Mouse (Mus musculus) embryonic facial prominence, embryonic 14.5 days (tissue): ENCODE measurements around the gene Tmem184b. TPM values are rescaled to one million over a fixed set of nuclear protein-coding genes. Genes with fewer than 3 reads are reported as not detected.

Experiments used
- ATAC-seq: fragments of 200-750 bp; cut with Nextera tagmentation; 2 replicates; pipeline ENCODE4 v1.8.0; 2017; ENCODE audit warnings: low read depth, moderate number of reproducible peaks, moderate TSS enrichment
- DNase-seq: peaks from one replicate; pipeline ENCODE4 v3.0.0-alpha.2; 2015; ENCODE audit warnings: low spot score
- H3K27ac ChIP-seq: fragments of 300-500 bp; sonication (generic); replicated peaks from 2 replicates; pipeline ENCODE4 v1.5.1; 2014; ENCODE audit warnings: low read depth, mild to moderate bottlenecking, low read length, moderate library complexity
- H3K27me3 ChIP-seq: fragments of 300-500 bp; sonication (generic); replicated peaks from 2 replicates; pipeline ENCODE4 v1.6.1; 2014; ENCODE audit warnings: low read length; ENCODE audit not compliant: control insufficient read depth, insufficient read depth
- H3K36me3 ChIP-seq: fragments of 300-500 bp; sonication (generic); 2 replicates; pipeline ENCODE4 v1.6.1; 2014; ENCODE audit warnings: low read length, mixed read lengths; ENCODE audit not compliant: control insufficient read depth, insufficient read depth
- H3K4me1 ChIP-seq: fragments of 300-500 bp; sonication (generic); 2 replicates; pipeline ENCODE4 v1.6.1; 2014; ENCODE audit warnings: antibody characterized with exemption, low read length; ENCODE audit not compliant: control insufficient read depth, insufficient read depth
- H3K4me2 ChIP-seq: fragments of 300-500 bp; sonication (generic); 2 replicates; pipeline ENCODE4 v1.6.1; 2014; ENCODE audit warnings: low read depth, mild to moderate bottlenecking, low read length, moderate library complexity, mixed read lengths
- H3K4me3 ChIP-seq: fragments of 300-500 bp; sonication (generic); 2 replicates; pipeline ENCODE4 v1.5.1; 2014; ENCODE audit warnings: low read depth, mild to moderate bottlenecking, low read length
- H3K9ac ChIP-seq: fragments of 300-500 bp; sonication (generic); 2 replicates; pipeline ENCODE4 v1.6.1; 2014; ENCODE audit warnings: low read depth, mild to moderate bottlenecking, low read length, moderate library complexity, mixed read lengths
- H3K9me3 ChIP-seq: fragments of 300-500 bp; sonication (generic); 2 replicates; pipeline ENCODE4 v1.6.1; 2016; ENCODE audit warnings: low read length; ENCODE audit not compliant: control insufficient read depth
- WGBS: fragments of 180-500 bp; shearing (Covaris S2); extraction: QIAGEN DNeasy Blood & Tissue Kit; methylation state at CpG from one replicate; pipeline ENCODE4 v1.1.7; 2014; 5-methylcytosine and 5-hydroxymethylcytosine counted together
- polyA plus RNA-seq: library from polyadenylated mRNA; unstranded; fragments of >200 nt; fragmentation: Nextera tagmentation; extraction: Ambion mirVana; gene quantifications from 2 replicates; pipeline ENCODE4 v1.2.1, GENCODE M21; 2014

Gene Tmem184b
- polyA plus RNA-seq, 1 experiment from 2014 or later: 77.6 TPM

DNA sequence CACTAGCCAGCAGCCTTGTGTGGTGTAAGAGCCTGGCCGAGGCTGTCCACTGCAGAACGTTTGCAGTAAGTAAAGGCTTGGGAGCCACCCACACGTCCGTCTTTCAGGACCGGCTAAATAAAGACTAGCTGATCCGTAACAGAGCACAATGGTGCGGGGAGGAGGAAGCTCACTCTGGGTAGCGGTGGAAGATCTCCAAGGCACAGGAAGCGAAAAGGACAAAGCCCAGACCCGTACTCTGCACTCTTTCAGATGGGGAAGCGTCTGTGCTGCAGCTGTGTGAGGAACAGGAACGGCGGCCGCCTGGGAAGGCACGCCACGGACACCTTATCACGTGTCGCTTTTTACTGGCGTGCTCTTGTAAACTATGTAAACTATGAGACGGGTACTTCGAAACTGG lies 29.5 kb upstream of the Tmem184b start:
- Histone ChIP-seq H3K27ac (peak overlapping the region; percentile 68), H3K4me3 (no peak overlapping the region), H3K4me2 (no peak overlapping the region), H3K9me3 (no peaks in the 10 kb centered on the region), H3K27me3 (no peaks in the 10 kb centered on the region), H3K9ac (no peak overlapping the region), H3K36me3 (peaks cover 94% of the 10 kb centered on the region), H3K4me1 (0 out of 2 replicates have a peak, but pooled peaks cover 3% of the 10 kb centered on the region)
- WGBS: 52% methylated on average over 21 of the region's 21 CpGs
- ATAC-seq (peak; percentile 45; the same call in 1 of the 2 replicates), DNase-seq (peak; percentile 50)

DNA sequence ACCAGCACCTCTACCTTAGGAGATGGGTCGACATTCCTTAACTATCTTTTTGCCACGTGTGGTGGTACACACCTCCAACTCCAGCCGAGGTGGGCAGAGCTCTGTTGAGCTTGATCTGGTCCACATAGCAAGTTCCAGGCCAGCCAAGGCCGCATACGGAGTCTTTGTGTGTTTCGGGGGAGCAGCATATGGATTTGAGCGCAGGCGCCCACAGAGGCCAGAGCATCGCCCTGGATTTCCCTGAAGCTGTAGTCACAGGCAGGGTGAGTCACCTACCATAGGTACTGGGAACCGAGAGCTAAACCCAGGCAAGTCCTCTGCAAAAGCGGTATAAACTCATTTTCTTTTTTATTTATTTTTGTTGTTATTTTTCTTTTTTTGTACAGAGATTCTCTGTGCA lies 29.0 kb upstream of the Tmem184b start:
- H3K9ac ChIP-seq: no peak overlapping the region
- H3K27ac ChIP-seq: peak overlapping the region; percentile 68
- WGBS: 92% methylated on average over 11 of the region's 11 CpGs
- no peaks in the 10 kb centered on the region for H3K27me3 ChIP-seq
- no peak overlapping the region for H3K4me3 ChIP-seq
- no peaks in the 10 kb centered on the region for H3K9me3 ChIP-seq
- H3K4me2 ChIP-seq: no peak overlapping the region
- DNase-seq (no peak), ATAC-seq (no peak)
- H3K36me3 ChIP-seq: peaks cover 94% of the 10 kb centered on the region
- H3K4me1 ChIP-seq: 0 out of 2 replicates have a peak, but pooled peaks cover 3% of the 10 kb centered on the region

DNA sequence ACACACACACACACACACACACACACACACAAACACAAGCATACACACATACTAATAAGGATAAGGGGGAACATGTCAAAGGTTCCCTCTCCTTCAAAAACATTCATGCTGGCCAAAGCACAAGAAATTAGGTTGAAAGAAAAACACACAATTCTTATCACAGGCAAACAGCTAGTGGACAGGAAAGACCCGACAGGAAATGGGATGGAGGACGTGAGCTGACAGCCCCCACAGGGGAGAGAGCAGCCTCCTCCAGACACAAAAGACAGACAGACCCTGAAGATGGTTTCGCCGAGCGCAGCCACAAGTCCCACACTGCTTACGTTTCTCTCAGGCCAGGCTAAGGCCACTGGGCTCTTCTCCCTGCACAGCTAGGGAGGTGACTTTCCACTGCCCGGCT lies 28.6 kb upstream of the Tmem184b start:
- H3K9ac ChIP-seq: no peak overlapping the region
- no peak for ATAC-seq
- no peaks in the 10 kb centered on the region for H3K9me3 ChIP-seq
- H3K4me3 ChIP-seq: no peak overlapping the region
- no peaks in the 10 kb centered on the region for H3K27me3 ChIP-seq
- H3K27ac ChIP-seq: peak overlapping the region; percentile 68
- WGBS: 66% methylated on average over 7 of the region's 7 CpGs
- H3K4me2 ChIP-seq: no peak overlapping the region
- peaks cover 94% of the 10 kb centered on the region for H3K36me3 ChIP-seq
- 0 out of 2 replicates have a peak, but pooled peaks cover 3% of the 10 kb centered on the region for H3K4me1 ChIP-seq
- no peak for DNase-seq

DNA sequence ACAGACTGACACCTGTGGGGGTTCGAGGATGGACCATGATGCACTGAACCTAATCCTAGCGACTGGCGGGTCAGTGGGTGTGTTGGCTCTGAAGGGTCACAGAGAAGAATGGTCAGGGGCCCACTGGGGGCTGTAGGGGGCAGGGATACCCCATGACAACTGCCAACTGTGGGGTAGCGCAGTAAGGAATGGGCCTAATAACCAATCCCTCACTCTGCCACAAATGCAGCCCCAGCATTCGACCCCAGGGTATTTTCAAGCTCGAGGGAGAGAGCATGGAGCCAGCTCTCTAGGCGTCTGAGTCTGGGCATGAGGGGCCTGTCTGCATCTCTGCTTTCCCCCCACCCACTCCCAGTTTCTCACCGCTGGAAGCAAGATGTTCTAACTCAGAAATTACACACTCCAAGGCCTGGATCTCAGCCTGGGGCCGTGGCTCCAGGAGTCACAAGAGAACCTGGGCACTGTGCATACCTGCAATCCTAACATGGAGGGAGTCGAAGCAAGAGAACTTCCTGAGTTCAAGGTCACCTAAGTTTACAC lies 27.2 kb upstream of the Tmem184b start:
- H3K9ac ChIP-seq: no peak overlapping the region
- WGBS: 62% methylated on average over 10 of the region's 10 CpGs
- H3K27me3 ChIP-seq: no peaks in the 10 kb centered on the region
- H3K36me3 ChIP-seq: peaks cover 94% of the 10 kb centered on the region
- DNase-seq: no peak
- H3K4me3 ChIP-seq: no peak overlapping the region
- ATAC-seq: no peak
- H3K4me1 ChIP-seq: 0 out of 2 replicates have a peak, but pooled peaks cover 3% of the 10 kb centered on the region
- H3K27ac ChIP-seq: no peak overlapping the region
- H3K9me3 ChIP-seq: no peaks in the 10 kb centered on the region
- H3K4me2 ChIP-seq: no peak overlapping the region

DNA sequence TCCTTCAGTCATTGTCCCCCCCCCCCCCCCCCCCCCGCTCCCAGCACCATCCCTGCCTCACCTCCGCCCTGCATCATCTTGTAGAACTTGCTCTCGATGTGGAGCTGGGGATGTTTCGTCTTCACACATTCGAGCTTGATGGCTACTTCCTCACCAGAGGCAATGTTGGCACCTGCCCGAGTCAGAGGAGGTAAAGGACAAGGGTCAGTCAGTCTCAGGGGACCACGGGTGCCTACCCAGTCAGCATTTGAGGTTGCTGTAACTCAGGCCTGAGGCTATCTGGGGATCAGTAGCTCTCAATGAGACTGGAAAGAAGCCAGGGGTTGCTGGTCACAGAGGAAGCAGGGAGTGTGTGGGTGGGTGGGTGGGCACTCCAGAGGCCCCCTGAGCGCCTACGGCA lies 26.6 kb upstream of the Tmem184b start:
- Histone ChIP-seq H3K9me3 (no peaks in the 10 kb centered on the region), H3K9ac (no peak overlapping the region), H3K27ac (no peak overlapping the region), H3K36me3 (peaks cover 94% of the 10 kb centered on the region), H3K4me3 (no peak overlapping the region), H3K4me1 (0 out of 2 replicates have a peak, but pooled peaks cover 3% of the 10 kb centered on the region), H3K4me2 (no peak overlapping the region), H3K27me3 (no peaks in the 10 kb centered on the region)
- 83% methylated on average over 7 of the region's 9 CpGs for WGBS
- ATAC-seq: no peak
- DNase-seq: no peak

DNA sequence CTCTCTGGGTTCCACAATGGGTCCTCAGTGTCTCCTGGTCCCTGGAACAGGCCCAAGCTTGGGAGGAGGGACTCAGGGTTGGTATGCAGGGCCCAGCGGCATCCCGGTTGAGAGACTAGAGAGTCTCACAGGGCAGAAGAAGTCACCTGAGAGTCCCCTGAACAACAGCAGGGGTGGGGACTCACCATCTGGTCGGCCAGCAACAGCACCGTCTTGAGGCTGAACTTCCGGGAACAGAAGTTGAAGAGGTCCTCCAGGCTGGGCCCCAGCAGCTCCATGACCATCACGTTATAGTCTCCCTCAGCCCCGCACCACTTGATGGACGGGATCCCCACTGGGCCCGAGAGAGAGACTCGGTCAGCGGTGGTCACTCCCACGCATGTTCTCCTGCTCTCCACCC lies 26.2 kb upstream of the Tmem184b start:
- Histone ChIP-seq H3K36me3 (peaks cover 94% of the 10 kb centered on the region), H3K9me3 (no peaks in the 10 kb centered on the region), H3K27ac (no peak overlapping the region), H3K9ac (no peak overlapping the region), H3K4me2 (no peak overlapping the region), H3K27me3 (no peaks in the 10 kb centered on the region), H3K4me3 (no peak overlapping the region), H3K4me1 (0 out of 2 replicates have a peak, but pooled peaks cover 3% of the 10 kb centered on the region)
- WGBS: 84% methylated on average over 10 of the region's 12 CpGs
- DNase-seq (no peak), ATAC-seq (no peak)

DNA sequence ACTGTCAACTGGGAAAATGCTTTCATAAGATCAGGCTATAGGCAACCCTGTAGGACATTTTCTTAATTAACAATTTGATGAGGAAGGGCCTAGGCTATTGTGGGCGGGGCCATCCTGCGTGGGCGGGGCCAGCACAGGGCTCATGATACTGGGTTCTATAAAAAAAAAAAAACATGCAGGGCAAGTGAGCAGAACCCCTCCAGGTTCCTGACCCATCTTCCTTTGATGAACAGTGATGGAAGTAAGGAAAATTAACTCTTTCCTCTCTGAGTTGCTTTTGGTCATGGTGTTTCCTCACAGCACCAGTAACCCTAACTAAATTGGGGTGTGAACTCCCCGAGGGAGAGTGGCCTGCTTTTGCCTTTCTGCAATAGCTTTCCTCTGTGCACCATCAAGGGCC lies 25.2 kb upstream of the Tmem184b start:
- no peak for ATAC-seq
- WGBS: 84% methylated on average over 4 of the region's 4 CpGs
- no peak overlapping the region for H3K27ac ChIP-seq
- no peak overlapping the region for H3K9ac ChIP-seq
- H3K4me1 ChIP-seq: 0 out of 2 replicates have a peak, but pooled peaks cover 3% of the 10 kb centered on the region
- H3K4me3 ChIP-seq: no peak overlapping the region
- no peaks in the 10 kb centered on the region for H3K9me3 ChIP-seq
- H3K36me3 ChIP-seq: peaks cover 95% of the 10 kb centered on the region
- H3K27me3 ChIP-seq: no peaks in the 10 kb centered on the region
- no peak overlapping the region for H3K4me2 ChIP-seq
- DNase-seq: no peak

DNA sequence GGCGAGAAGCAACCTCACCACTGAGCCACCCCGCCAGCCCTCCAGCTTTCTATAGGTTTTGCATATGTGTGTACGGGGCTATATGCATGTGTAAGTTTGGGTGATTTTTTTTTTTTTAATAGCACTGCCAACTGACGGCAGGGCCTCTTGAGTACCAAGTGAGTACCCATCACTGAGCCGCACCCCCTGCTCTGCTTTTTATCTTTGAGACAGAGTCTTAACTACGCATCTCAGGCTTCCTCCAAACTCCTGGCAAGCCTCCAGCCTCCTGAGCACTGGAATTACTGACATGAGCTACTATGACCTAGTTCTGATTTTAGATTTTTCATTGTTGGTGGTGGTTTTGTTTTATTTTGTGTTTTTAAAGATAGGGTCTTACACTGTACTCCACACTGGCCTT lies 24.1 kb upstream of the Tmem184b start:
- peaks cover 96% of the 10 kb centered on the region for H3K36me3 ChIP-seq
- H3K4me1 ChIP-seq: no peaks in the 10 kb centered on the region
- H3K9ac ChIP-seq: no peak overlapping the region
- H3K27me3 ChIP-seq: no peaks in the 10 kb centered on the region
- H3K4me3 ChIP-seq: no peak overlapping the region
- H3K4me2 ChIP-seq: no peak overlapping the region
- WGBS: 77% methylated on average over 6 of the region's 6 CpGs
- no peak overlapping the region for H3K27ac ChIP-seq
- DNase-seq: peak; percentile 55
- H3K9me3 ChIP-seq: no peaks in the 10 kb centered on the region
- no peak for ATAC-seq

DNA sequence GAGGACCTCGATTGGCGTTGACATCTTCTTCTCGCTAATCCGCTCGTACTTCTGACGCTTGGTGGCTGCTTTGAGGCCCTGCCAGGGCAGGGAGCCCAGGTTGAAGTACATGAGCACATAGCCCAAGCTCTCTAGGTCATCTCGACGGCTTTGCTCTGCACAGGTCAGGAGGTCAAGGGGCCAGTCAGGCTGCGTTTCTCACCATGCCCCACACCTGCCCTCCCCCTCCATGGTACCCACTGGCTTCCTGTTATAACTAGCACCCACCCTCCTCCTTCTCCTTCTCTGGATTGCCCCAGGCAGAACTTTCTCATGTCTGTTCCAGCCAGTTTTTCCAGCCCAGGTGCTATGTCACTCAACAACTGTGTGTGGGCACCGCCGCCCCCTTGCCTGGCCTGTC lies 22.1 kb upstream of the Tmem184b start:
- ATAC-seq (no peak), DNase-seq (peak; percentile 79)
- Histone ChIP-seq H3K27ac (no peak overlapping the region), H3K27me3 (no peaks in the 10 kb centered on the region), H3K4me1 (no peaks in the 10 kb centered on the region), H3K36me3 (peaks cover 96% of the 10 kb centered on the region), H3K9ac (no peak overlapping the region), H3K4me2 (no peak overlapping the region), H3K9me3 (no peaks in the 10 kb centered on the region), H3K4me3 (no peak overlapping the region)
- 73% methylated on average over 11 of the region's 11 CpGs for WGBS
